Mouse (Mus musculus): Measurements from ENCODE around the gene Taf12. TPM values are rescaled to one million over a fixed set of nuclear protein-coding genes. Genes with fewer than 3 reads are reported as not detected.

Taf12 gene
- polyA plus RNA-seq (2015; fragmentation: Nextera tagmentation; extraction: Ambion mirVana): 31.2 and 32.7 TPM in 2 replicates

GRCm38 (mm10) chr4:132274156-132274862 is at the start of gene Taf12:
Gene Taf12 (plus strand): TSS chr4:132274375.

GRCm38 (mm10) chr4:132261514-132262357 is 12.4 kb upstream of the Taf12 start, which contains the start of gene Gmeb1:
Gene Gmeb1 (minus strand): TSS chr4:132261602.

GRCm38 (mm10) chr4:132302939-132303479 is 28.8 kb downstream of the Taf12 start, which contains the start of gene Rab42:
Gene Rab42 (minus strand): TSS chr4:132303385.

GRCm38 (mm10) chr4:132329115-132329834 is 55.1 kb downstream of the Taf12 start, which contains the start of gene Trnau1ap:
Gene Trnau1ap (minus strand): TSS chr4:132329538.

Other genes with a start within 250 kb of the Taf12 start
- gene Gm10300, start 199.7 kb upstream of the Taf12 start, polyA plus RNA-seq (2015; fragmentation: Nextera tagmentation; extraction: Ambion mirVana): 0.10 TPM in 1 of 2 replicates, not detected in the other
- gene Epb41, start 199.1 kb upstream of the Taf12 start, polyA plus RNA-seq (2015; fragmentation: Nextera tagmentation; extraction: Ambion mirVana): 21.9 and 22.0 TPM in 2 replicates
- 1.1 and 1.2 TPM in 2 replicates for gene Oprd1, start 129.9 kb upstream of the Taf12 start, polyA plus RNA-seq (2015; fragmentation: Nextera tagmentation; extraction: Ambion mirVana)
- gene Ythdf2, start 62.1 kb upstream of the Taf12 start, polyA plus RNA-seq (2015; fragmentation: Nextera tagmentation; extraction: Ambion mirVana): 63.8 and 68.9 TPM in 2 replicates
- gene Gmeb1, start 12.8 kb upstream of the Taf12 start, polyA plus RNA-seq (2015; fragmentation: Nextera tagmentation; extraction: Ambion mirVana): 22.1 and 28.6 TPM in 2 replicates
- gene Rab42, start 29.0 kb downstream of the Taf12 start, polyA plus RNA-seq (2015; fragmentation: Nextera tagmentation; extraction: Ambion mirVana): 6.8 and 7.2 TPM in 2 replicates
- gene Trnau1ap, start 55.2 kb downstream of the Taf12 start, polyA plus RNA-seq (2015; fragmentation: Nextera tagmentation; extraction: Ambion mirVana): 66.7 and 68.6 TPM in 2 replicates
- gene Rcc1, start 79.2 kb downstream of the Taf12 start, polyA plus RNA-seq (2015; fragmentation: Nextera tagmentation; extraction: Ambion mirVana): 17.7 and 18.7 TPM in 2 replicates
- 4.2 and 5.4 TPM in 2 replicates for gene Phactr4, start 148.1 kb downstream of the Taf12 start, polyA plus RNA-seq (2015; fragmentation: Nextera tagmentation; extraction: Ambion mirVana)
- 11.6 and 13.3 TPM in 2 replicates for gene Med18, start 189.5 kb downstream of the Taf12 start, polyA plus RNA-seq (2015; fragmentation: Nextera tagmentation; extraction: Ambion mirVana)
- gene Sesn2, start 236.1 kb downstream of the Taf12 start, polyA plus RNA-seq (2015; fragmentation: Nextera tagmentation; extraction: Ambion mirVana): 20.9 and 21.0 TPM in 2 replicates